Mouse (Mus musculus) hindbrain, embryonic 14.5 days (tissue): ENCODE data around the gene Skil. TPM values are rescaled to one million over a fixed set of nuclear protein-coding genes. Genes with fewer than 3 reads are reported as not detected.

Source experiments
- ATAC-seq: fragments of 200-750 bp; cut with Nextera tagmentation; 2 replicates; pipeline ENCODE4 v1.8.0; 2017; ENCODE audit warnings: moderate number of reproducible peaks, mild to moderate bottlenecking, moderate TSS enrichment, moderate library complexity; ENCODE audit not compliant: low FRiP score
- DNase-seq: peaks from one replicate; pipeline ENCODE4 v3.0.0-alpha.2; 2015; ENCODE audit warnings: low spot score
- H3K27ac ChIP-seq: fragments of 300-500 bp; sonication (generic); 2 replicates; pipeline ENCODE4 v1.5.1; 2014; ENCODE audit warnings: mild to moderate bottlenecking, moderate library complexity
- H3K27me3 ChIP-seq: fragments of 300-500 bp; sonication (generic); 2 replicates; pipeline ENCODE4 v1.6.1; 2014; ENCODE audit warnings: mild to moderate bottlenecking, low read length, mixed read lengths; ENCODE audit not compliant: control insufficient read depth, insufficient read depth
- H3K36me3 ChIP-seq: fragments of 300-500 bp; sonication (generic); replicated peaks from 2 replicates; pipeline ENCODE4 v1.6.1; 2014; ENCODE audit not compliant: control insufficient read depth, insufficient read depth
- H3K4me1 ChIP-seq: fragments of 300-500 bp; sonication (generic); replicated peaks from 2 replicates; pipeline ENCODE4 v1.6.1; 2014; ENCODE audit warnings: antibody characterized with exemption, low read length, mixed read lengths; ENCODE audit not compliant: control insufficient read depth, insufficient read depth
- H3K4me2 ChIP-seq: fragments of 300-500 bp; sonication (generic); replicated peaks from 2 replicates; pipeline ENCODE4 v1.6.1; 2014; ENCODE audit warnings: mild to moderate bottlenecking, moderate library complexity
- H3K4me3 ChIP-seq: fragments of 300-500 bp; sonication (generic); replicated peaks from 2 replicates; pipeline ENCODE4 v1.5.1; 2014; ENCODE audit warnings: mild to moderate bottlenecking, low read length
- H3K9ac ChIP-seq: fragments of 300-500 bp; sonication (generic); 2 replicates; pipeline ENCODE4 v1.6.1; 2014
- H3K9me3 ChIP-seq: fragments of 300-500 bp; sonication (generic); 2 replicates; pipeline ENCODE4 v1.6.1; 2016; ENCODE audit warnings: low read length; ENCODE audit not compliant: control insufficient read depth
- WGBS: fragments of 180-500 bp; shearing (Covaris S2); extraction: QIAGEN DNeasy Blood & Tissue Kit; methylation state at CpG from one replicate; pipeline ENCODE4 v1.1.7; 2014; 5-methylcytosine and 5-hydroxymethylcytosine counted together
- polyA plus RNA-seq: library from polyadenylated mRNA; unstranded; fragments of >200 nt; fragmentation: Nextera tagmentation; extraction: Ambion mirVana; gene quantifications from 2 replicates; pipeline ENCODE4 v1.2.1, GENCODE M21; 2014

Skil gene
- polyA plus RNA-seq, 1 experiment from 2014 or later: 36.5 TPM

- Histone ChIP-seq H3K27ac (no peak overlapping the region), H3K9ac (no peak overlapping the region), H3K4me1 (0 out of 2 replicates have a peak, but pooled peaks cover 5% of the 10 kb centered on the region), H3K9me3 (no peaks in the 10 kb centered on the region), H3K4me2 (no peak overlapping the region), H3K36me3 (no peaks in the 10 kb centered on the region), H3K4me3 (no peak overlapping the region), H3K27me3 (no peaks in the 10 kb centered on the region)
- no peak for DNase-seq
- 73% methylated on average over 15 of the region's 15 CpGs for WGBS
- ATAC-seq: no peak
These were observed 62.9 kb downstream of the Skil start for GRCm38 (mm10) chr3:31157776-31158175.

GRCm38 (mm10) chr3:31160046-31160445 is 65.2 kb downstream of the Skil start:
- H3K27me3 ChIP-seq: no peaks in the 10 kb centered on the region
- no peak overlapping the region for H3K4me3 ChIP-seq
- no peaks in the 10 kb centered on the region for H3K36me3 ChIP-seq
- no peak overlapping the region for H3K27ac ChIP-seq
- DNase-seq (no peak), ATAC-seq (no peak)
- H3K9me3 ChIP-seq: no peaks in the 10 kb centered on the region
- H3K9ac ChIP-seq: no peak overlapping the region
- H3K4me1 ChIP-seq: 0 out of 2 replicates have a peak, but pooled peaks cover 5% of the 10 kb centered on the region
- no peak overlapping the region for H3K4me2 ChIP-seq
- 74% methylated on average over 10 of the region's 10 CpGs for WGBS

- no peak overlapping the region for H3K9ac ChIP-seq
- H3K9me3 ChIP-seq: no peaks in the 10 kb centered on the region
- WGBS: 27% methylated on average over 6 of the region's 6 CpGs
- DNase-seq (no peak), ATAC-seq (no peak)
- H3K27me3 ChIP-seq: no peaks in the 10 kb centered on the region
- H3K4me2 ChIP-seq: no peak overlapping the region
- H3K4me3 ChIP-seq: no peak overlapping the region
- no peak overlapping the region for H3K27ac ChIP-seq
- 0 out of 2 replicates have a peak, but pooled peaks cover 5% of the 10 kb centered on the region for H3K4me1 ChIP-seq
- no peaks in the 10 kb centered on the region for H3K36me3 ChIP-seq
These were observed 66.5 kb downstream of the Skil start for GRCm38 (mm10) chr3:31161336-31161735.

GRCm38 (mm10) chr3:31162860-31163259 is 68.0 kb downstream of the Skil start:
- 95% methylated on average over 14 of the region's 14 CpGs for WGBS
- no peak overlapping the region for H3K27ac ChIP-seq

GRCm38 (mm10) chr3:31165803-31166202 is 70.9 kb downstream of the Skil start:
- H3K27ac ChIP-seq: no peak overlapping the region
- 0 out of 2 replicates have a peak, but pooled peaks cover 5% of the 10 kb centered on the region for H3K4me1 ChIP-seq
- WGBS: 56% methylated on average over 3 of the region's 3 CpGs
- H3K4me2 ChIP-seq: no peak overlapping the region
- no peaks in the 10 kb centered on the region for H3K36me3 ChIP-seq
- H3K27me3 ChIP-seq: no peaks in the 10 kb centered on the region
- H3K9ac ChIP-seq: no peak overlapping the region
- no peak for DNase-seq
- H3K9me3 ChIP-seq: no peaks in the 10 kb centered on the region
- 0 out of 2 replicates have a peak, but pooled peaks have one; percentile 27 for ATAC-seq
- no peak overlapping the region for H3K4me3 ChIP-seq

More at GRCm38 (mm10) chr3:31162860-31163259, 68.0 kb downstream of the Skil start:
- 0 out of 2 replicates have a peak, but pooled peaks cover 5% of the 10 kb centered on the region for H3K4me1 ChIP-seq
- no peaks in the 10 kb centered on the region for H3K36me3 ChIP-seq
- no peaks in the 10 kb centered on the region for H3K9me3 ChIP-seq
- no peaks in the 10 kb centered on the region for H3K27me3 ChIP-seq
- no peak for ATAC-seq
- H3K4me3 ChIP-seq: no peak overlapping the region
- no peak overlapping the region for H3K4me2 ChIP-seq
- no peak overlapping the region for H3K9ac ChIP-seq
- DNase-seq: no peak

- ATAC-seq: peak; percentile 67; the same call in 1 of the 2 replicates
- no peak for DNase-seq
- no peak overlapping the region for H3K4me2 ChIP-seq
- H3K4me3 ChIP-seq: no peak overlapping the region
- WGBS: 17% methylated on average over 12 of the region's 12 CpGs
- no peaks in the 10 kb centered on the region for H3K36me3 ChIP-seq
- no peaks in the 10 kb centered on the region for H3K27me3 ChIP-seq
- no peaks in the 10 kb centered on the region for H3K9me3 ChIP-seq
- H3K4me1 ChIP-seq: no peaks in the 10 kb centered on the region
- no peak overlapping the region for H3K27ac ChIP-seq
- H3K9ac ChIP-seq: no peak overlapping the region
These were observed 71.6 kb downstream of the Skil start for GRCm38 (mm10) chr3:31166365-31166871.

Other genes with a start within 250 kb of the Skil start
- 2.3 and 2.6 TPM in 2 replicates for gene Gpr160, start 239.1 kb upstream of the Skil start, polyA plus RNA-seq
- 9.2 and 9.9 TPM in 2 replicates for gene Phc3, start 125.6 kb upstream of the Skil start, polyA plus RNA-seq
- gene Prkci, start 99.3 kb upstream of the Skil start, polyA plus RNA-seq: 34.6 and 39.8 TPM in 2 replicates
- gene Cldn11, start 54.9 kb downstream of the Skil start, polyA plus RNA-seq: 40.3 and 44.9 TPM in 2 replicates
- 8.0 and 9.9 TPM in 2 replicates for gene Slc7a14, start 215.3 kb downstream of the Skil start, polyA plus RNA-seq